Mouse (Mus musculus): ENCODE measurements around the gene Mcidas. TPM values are rescaled to one million over a fixed set of nuclear protein-coding genes. Genes with fewer than 3 reads are reported as not detected.

The Mcidas gene
- total RNA-seq (2017), result not detected in 3 replicates

GRCm38 (mm10) chr13:112993531-112994152, at the start of gene Mcidas:
Gene Mcidas (plus strand): TSS chr13:112993845.
- ATAC-seq (replicated peaks; ENCODE audit: insufficient number of reproducible peaks, low FRiP score, low TSS enrichment, poor library complexity, severe bottlenecking), result 0 out of 2 replicates have a peak, but pooled peaks have one; percentile 3

- ATAC-seq (replicated peaks; ENCODE audit: insufficient number of reproducible peaks, low FRiP score, low TSS enrichment, poor library complexity, severe bottlenecking), result no peak
Observed at GRCm38 (mm10) chr13:112945312-112945711, 48.3 kb upstream of the Mcidas start.

GRCm38 (mm10) chr13:112945900-112946299, 47.7 kb upstream of the Mcidas start:
- no peak for ATAC-seq (replicated peaks; ENCODE audit: insufficient number of reproducible peaks, low FRiP score, low TSS enrichment, poor library complexity, severe bottlenecking)

- ATAC-seq (replicated peaks; ENCODE audit: insufficient number of reproducible peaks, low FRiP score, low TSS enrichment, poor library complexity, severe bottlenecking), result no peak
Observed at GRCm38 (mm10) chr13:112954067-112954466, 39.6 kb upstream of the Mcidas start.

GRCm38 (mm10) chr13:112963081-112963480, 30.6 kb upstream of the Mcidas start:
- ATAC-seq (replicated peaks; ENCODE audit: insufficient number of reproducible peaks, low FRiP score, low TSS enrichment, poor library complexity, severe bottlenecking), result no peak

GRCm38 (mm10) chr13:112964421-112964820, 29.2 kb upstream of the Mcidas start:
- no peak for ATAC-seq (replicated peaks; ENCODE audit: insufficient number of reproducible peaks, low FRiP score, low TSS enrichment, poor library complexity, severe bottlenecking)

GRCm38 (mm10) chr13:112967267-112967666, 26.4 kb upstream of the Mcidas start:
- ATAC-seq (replicated peaks; ENCODE audit: insufficient number of reproducible peaks, low FRiP score, low TSS enrichment, poor library complexity, severe bottlenecking), result no peak

- ATAC-seq (replicated peaks; ENCODE audit: insufficient number of reproducible peaks, low FRiP score, low TSS enrichment, poor library complexity, severe bottlenecking), result peak; percentile 31; the same call in 1 of the 2 replicates
Observed at GRCm38 (mm10) chr13:112976720-112977119, 16.9 kb upstream of the Mcidas start.

GRCm38 (mm10) chr13:112985605-112986450, 7.8 kb upstream of the Mcidas start:
- no peak for ATAC-seq (replicated peaks; ENCODE audit: insufficient number of reproducible peaks, low FRiP score, low TSS enrichment, poor library complexity, severe bottlenecking)

- no peak for ATAC-seq (replicated peaks; ENCODE audit: insufficient number of reproducible peaks, low FRiP score, low TSS enrichment, poor library complexity, severe bottlenecking)
Observed at GRCm38 (mm10) chr13:112986451-112986950, 7.1 kb upstream of the Mcidas start.

GRCm38 (mm10) chr13:112987532-112987943, 6.1 kb upstream of the Mcidas start, which contains the start of gene Ccno:
Gene Ccno (plus strand): TSS chr13:112987802.
- peak; percentile 70 for ATAC-seq (replicated peaks; ENCODE audit: insufficient number of reproducible peaks, low FRiP score, low TSS enrichment, poor library complexity, severe bottlenecking)

GRCm38 (mm10) chr13:112987991-112988390, 5.7 kb upstream of the Mcidas start:
- no peak for ATAC-seq (replicated peaks; ENCODE audit: insufficient number of reproducible peaks, low FRiP score, low TSS enrichment, poor library complexity, severe bottlenecking)

GRCm38 (mm10) chr13:112988866-112989265, 4.8 kb upstream of the Mcidas start:
- no peak; the same call in 1 of the 2 replicates for ATAC-seq (replicated peaks; ENCODE audit: insufficient number of reproducible peaks, low FRiP score, low TSS enrichment, poor library complexity, severe bottlenecking)

- no peak for ATAC-seq (replicated peaks; ENCODE audit: insufficient number of reproducible peaks, low FRiP score, low TSS enrichment, poor library complexity, severe bottlenecking)
Observed at GRCm38 (mm10) chr13:112989541-112989940, 4.1 kb upstream of the Mcidas start.

- no peak for ATAC-seq (replicated peaks; ENCODE audit: insufficient number of reproducible peaks, low FRiP score, low TSS enrichment, poor library complexity, severe bottlenecking)
Observed at GRCm38 (mm10) chr13:112990346-112990745, 3.3 kb upstream of the Mcidas start.

- peak; percentile 52 for ATAC-seq (replicated peaks; ENCODE audit: insufficient number of reproducible peaks, low FRiP score, low TSS enrichment, poor library complexity, severe bottlenecking)
Observed at GRCm38 (mm10) chr13:112994191-112994590, 546 bp downstream of the Mcidas start.

GRCm38 (mm10) chr13:112996407-112996806, 2.8 kb downstream of the Mcidas start:
- ATAC-seq (replicated peaks; ENCODE audit: insufficient number of reproducible peaks, low FRiP score, low TSS enrichment, poor library complexity, severe bottlenecking), result no peak

GRCm38 (mm10) chr13:112997369-112997768, 3.7 kb downstream of the Mcidas start:
- no peak for ATAC-seq (replicated peaks; ENCODE audit: insufficient number of reproducible peaks, low FRiP score, low TSS enrichment, poor library complexity, severe bottlenecking)

- no peak for ATAC-seq (replicated peaks; ENCODE audit: insufficient number of reproducible peaks, low FRiP score, low TSS enrichment, poor library complexity, severe bottlenecking)
Observed at GRCm38 (mm10) chr13:112998427-112999201, 5.0 kb downstream of the Mcidas start.
